Mouse (Mus musculus) activated CD4-positive, CD25-positive, alpha-beta regulatory T cell, adult 9 weeks (primary cell): ENCODE results near the gene Thbs3. TPM values are rescaled to one million over a fixed set of nuclear protein-coding genes. Genes with fewer than 3 reads are reported as not detected.

Experiments
- polyA plus RNA-seq: library from polyadenylated mRNA; unstranded; fragments of 100-300 nt; shearing (Covaris generic); gene quantifications from one replicate; pipeline ENCODE4 v1.2.1, GENCODE M21; 2017

Gene Thbs3
- polyA plus RNA-seq = 2.8 TPM

DNA sequence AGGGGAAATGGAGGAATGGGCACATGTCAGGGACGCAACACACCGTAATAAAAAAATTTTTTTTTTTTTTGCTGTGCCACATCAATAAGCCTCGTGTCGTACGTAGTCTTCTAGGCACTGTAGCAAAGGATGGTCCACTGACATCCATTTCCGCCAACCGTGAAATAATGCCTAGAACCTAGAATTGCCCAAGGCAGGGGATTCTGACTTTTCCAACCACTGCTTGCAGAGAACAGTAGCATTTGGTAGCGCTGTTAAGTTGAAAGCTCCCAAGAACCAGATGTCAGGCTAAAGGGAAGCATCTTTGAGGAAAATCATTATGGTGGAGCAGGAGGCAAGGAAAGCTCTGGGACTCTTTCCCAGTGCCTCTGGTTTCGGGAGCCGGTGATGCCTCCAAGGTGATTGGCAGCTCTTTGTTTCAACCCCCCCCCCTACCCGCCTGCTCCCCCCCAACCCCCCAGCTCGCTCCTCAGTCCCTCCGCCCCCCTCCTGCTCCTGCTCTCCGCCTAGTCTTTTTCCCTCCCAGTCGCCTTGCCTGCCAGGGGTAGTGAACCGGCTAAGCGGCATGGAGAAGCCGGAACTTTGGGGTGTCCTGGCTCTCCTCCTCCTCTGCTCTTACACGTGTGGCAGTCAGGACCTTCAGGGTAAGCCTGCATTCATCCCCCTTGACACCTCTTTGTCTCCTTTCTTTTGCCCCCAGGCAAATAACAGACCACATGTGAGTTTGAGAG lies at the start of gene Thbs3:
TSS of gene Thbs3 (plus strand) at position 500 of the 731 bp plus-strand sequence.

DNA sequence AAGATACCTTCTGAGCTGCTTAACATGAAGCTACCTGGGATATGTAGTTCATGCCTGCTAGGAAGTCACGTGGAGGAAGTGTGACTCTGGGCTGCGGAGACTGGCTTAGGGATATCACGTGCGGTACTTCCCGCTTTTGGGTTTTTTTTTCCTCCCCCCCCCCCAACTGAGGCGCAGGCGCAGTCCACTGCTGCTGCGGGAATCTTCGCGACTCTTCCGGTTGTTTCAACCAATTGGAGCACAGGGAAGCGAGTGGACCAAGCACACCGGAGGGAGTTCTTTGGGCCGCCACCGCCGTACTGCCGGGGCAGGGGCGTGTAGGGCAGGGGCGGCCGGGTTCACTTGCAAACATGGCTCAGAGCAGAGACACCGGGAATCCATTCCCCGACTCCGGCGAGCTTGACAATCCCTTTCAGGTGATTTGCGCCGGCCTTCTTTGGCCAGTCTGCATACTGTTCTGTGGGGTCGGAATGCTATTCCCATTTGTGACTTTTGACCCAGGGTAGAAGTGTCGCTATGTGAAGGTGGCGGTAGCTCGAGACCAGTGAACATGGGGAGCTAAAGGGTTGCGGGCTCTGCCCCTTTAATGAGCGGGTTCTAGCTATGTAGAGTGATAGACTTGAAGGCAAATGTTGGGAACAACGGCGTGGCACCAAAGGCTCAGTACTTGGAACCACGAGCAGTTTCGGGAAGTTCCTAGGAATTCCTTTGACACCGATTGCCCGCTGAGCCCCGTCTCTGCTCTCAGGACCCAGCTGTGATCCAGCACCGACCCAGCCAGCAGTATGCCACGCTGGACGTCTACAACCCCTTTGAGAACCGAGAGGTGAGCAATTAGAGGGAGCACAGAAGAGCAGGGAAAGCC lies 37.5 kb upstream of the Thbs3 start, which contains the start of gene Scamp3:
TSS of gene Scamp3 (plus strand) at position 232 of the 865 bp plus-strand sequence.

DNA sequence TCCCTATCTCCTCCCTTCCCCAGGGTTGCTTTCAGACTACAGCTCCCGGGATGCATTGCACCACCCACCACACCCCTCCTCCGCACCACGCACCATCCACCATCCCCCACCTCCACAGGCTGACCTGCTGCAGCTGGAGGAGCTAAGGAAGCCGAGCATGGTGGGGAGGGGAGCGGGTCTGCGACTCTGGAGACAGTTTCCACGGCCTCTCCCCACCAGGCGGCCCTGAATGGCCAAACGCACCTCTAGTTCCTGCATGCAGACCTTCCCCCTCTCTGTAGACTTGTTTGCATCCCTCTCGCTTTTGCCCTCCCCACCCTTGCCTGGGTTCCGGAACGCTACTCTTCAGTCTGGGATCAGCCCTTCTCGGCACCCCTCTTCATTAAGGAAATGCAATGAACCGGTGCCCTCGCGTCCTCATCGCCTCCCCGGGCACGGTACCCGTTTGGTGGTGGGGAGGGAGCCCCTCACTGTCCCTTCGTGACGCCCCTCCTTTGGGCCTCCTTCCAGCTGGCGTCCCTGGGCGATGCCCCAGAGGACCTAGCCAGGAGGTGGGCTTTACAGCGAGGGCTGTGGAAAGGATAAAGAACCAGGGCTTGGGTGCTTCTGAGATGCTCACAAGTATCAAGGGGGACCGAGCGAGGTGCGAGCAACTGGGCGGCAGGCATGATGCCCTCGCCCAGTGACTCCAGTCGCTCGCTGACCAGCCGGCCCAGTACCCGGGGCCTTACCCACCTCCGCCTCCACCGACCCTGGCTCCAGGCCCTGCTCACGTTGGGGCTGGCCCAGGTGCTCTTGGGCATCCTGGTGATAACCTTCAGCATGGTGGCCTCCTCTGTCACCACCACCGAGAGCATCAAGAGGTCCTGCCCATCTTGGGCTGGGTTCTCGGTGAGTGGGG lies 31.7 kb upstream of the Thbs3 start, which contains the start of gene Fam189b:
TSS of gene Fam189b (plus strand) at position 86 of the 901 bp plus-strand sequence.

DNA sequence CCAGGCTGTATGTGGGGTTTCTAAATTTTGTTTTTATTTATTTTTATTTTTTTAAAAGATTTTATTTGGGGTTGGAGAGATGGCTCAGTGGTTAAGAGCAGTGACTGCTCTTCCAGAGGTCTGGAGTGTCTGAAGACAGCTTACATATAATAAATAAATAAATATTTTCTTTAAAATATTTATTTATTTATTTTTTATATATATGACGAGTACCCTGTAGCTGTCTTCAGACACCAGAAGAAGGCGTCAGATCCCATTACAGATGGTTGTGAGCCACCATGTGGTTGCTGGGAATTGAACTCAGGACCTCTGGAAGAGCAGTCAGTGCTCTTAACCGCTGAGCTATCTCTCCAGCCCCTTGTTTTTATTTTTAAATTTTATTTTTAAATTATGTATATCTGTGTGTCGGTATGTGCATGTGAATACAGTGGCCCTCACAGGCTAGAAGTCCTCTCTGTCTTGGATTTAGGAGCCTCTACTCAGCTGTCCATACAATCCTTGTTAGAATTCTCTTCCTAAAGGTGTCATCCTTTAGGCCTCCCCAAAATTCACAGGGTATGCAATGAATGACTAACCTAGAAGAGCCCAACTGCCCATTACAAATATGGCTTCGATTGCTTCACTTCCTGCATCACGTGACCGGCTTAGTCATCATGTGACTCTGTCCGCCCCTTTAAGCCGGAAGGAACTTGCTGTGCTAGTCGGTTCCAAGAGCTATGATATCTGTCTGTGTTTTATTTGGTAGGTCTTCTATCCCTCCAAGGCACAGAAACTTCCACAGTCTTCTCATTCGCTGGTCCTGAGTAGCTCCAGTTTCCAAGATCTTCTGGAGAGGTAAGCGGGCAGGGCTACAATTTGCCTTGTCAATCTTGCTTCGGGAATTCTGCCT lies 12.5 kb upstream of the Thbs3 start, which contains the start of gene Gba:
TSS of gene Gba (plus strand) at position 676 of the 889 bp plus-strand sequence.

DNA sequence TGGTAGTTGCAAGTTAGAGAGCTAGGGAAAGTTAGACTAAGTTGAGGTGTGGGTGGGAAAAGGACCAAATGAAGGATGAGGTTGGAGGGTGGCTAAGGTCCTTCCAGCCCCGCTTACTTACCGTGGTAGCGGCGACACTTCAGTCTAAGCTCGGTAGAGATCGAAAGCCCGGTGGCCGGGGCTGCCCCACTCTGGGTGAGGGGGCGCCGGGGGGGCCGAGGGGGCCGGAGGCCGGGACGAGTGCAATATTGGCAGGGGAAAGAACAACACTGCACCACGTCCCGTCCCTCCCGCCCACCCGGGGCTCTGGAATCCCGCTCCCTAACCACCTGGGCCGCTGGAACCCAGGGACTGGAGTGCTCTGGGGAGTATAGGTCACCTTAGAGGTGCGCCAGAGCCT lies 11.9 kb downstream of the Thbs3 start, which contains the start of gene Mtx1:
TSS of gene Mtx1 (minus strand) at position 189 of the 400 bp plus-strand sequence.

DNA sequence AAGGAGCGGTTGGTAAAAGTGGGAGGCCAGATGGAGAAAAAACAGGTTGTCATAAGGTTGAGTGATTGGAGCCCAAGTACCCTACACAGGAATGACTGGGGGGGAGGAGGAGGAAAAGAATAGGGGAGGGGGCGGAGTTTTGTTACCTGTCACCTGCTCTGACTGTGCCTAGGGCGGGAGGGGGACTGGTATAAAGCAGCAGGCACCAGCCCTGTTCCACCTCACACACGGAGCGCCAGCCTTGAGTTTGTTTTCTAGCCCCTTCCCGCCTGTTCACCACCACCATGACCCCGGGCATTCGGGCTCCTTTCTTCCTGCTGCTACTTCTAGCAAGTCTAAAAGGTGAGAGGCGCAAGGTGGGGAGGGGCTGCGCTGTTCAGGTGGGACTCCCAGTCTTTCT lies 13.9 kb downstream of the Thbs3 start, which contains the start of gene Muc1:
TSS of gene Muc1 (plus strand) at position 222 of the 400 bp plus-strand sequence.

DNA sequence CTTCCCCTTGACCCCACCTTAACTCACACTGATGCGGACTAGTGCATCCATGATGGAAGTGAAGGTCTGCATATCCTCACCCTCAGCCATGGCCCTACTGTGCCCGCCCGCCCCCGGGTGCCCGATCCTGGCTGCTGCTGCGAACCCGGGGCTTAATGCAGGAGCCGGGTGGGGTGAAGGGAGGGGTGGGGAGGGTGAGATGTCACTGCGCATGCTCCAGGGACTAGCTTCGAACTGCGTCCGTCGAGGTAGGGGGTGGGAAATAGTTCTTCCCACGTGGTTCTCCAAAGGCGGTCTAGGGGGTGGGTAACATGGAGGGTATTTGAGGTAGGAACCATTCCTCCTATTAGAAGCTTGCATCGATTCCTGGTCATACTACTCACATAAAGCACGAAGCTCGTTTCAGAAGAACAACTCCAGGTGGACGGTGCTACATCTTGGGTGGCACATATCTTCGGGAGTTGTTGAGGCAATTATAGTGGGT lies 30.8 kb downstream of the Thbs3 start, which contains the start of gene Krtcap2:
TSS of gene Krtcap2 (plus strand) at position 279 of the 484 bp plus-strand sequence.

DNA sequence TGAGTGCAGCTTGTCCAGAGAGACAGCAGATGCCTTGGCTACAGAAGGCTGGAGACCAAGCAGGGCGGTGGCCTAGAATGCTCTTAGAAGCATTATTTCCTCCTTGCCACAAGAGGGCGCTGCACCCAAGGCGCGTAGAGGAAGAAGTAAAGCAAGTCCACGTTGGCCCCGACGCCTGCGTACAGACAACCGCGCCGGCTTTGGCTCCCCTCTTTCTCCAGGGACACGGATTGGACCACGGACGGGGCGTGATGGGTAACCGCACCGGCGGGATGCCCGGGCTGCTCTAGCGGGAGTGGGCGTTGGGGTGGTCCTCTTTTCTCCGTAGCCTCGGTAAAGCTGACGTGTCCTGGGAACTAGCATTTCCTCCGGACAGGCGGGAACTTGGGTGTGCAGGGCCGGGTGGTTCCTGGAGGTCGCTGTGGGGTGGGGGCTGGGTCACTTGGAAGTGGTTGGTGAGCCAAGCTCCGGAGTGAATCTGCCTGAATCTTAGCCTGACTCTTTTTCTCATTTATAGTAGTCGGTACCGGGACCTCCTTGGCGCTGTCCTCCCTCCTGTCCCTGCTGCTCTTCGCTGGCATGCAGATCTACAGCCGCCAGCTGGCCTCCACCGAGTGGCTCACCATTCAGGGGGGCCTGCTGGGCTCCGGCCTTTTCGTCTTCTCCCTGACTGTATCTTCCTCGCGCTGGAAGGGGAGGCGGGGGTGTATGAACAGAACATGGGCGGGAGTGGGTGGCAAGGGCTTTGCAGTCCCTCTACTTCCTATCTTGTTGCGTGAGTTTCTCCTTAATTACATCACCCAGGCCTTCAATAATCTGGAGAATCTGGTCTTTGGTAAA lies 31.5 kb downstream of the Thbs3 start, which contains the start of gene Trim46:
TSS of gene Trim46 (minus strand) at position 49 of the 840 bp plus-strand sequence.

DNA sequence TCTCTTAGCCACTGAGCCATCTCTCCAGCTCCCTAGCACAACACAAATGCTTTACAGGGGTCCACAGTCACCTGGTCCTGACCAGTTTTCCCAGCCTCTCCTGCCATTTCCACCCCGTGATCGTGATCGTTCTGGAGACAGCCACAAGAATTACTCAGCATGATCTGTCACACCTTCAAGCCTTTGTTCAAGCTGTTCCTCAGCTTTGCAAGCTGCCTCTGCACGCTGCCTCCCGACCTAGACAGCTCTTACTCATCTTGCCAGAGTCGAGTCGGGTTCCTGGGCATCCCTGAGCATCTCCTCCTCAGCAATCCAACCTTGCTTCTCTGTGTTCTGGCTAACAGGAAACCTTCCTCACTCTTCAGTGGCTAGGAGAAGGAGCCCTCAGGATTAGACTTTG lies 44.1 kb downstream of the Thbs3 start, which contains the start of gene Dpm3:
TSS of gene Dpm3 (plus strand) at position 283 of the 400 bp plus-strand sequence.

DNA sequence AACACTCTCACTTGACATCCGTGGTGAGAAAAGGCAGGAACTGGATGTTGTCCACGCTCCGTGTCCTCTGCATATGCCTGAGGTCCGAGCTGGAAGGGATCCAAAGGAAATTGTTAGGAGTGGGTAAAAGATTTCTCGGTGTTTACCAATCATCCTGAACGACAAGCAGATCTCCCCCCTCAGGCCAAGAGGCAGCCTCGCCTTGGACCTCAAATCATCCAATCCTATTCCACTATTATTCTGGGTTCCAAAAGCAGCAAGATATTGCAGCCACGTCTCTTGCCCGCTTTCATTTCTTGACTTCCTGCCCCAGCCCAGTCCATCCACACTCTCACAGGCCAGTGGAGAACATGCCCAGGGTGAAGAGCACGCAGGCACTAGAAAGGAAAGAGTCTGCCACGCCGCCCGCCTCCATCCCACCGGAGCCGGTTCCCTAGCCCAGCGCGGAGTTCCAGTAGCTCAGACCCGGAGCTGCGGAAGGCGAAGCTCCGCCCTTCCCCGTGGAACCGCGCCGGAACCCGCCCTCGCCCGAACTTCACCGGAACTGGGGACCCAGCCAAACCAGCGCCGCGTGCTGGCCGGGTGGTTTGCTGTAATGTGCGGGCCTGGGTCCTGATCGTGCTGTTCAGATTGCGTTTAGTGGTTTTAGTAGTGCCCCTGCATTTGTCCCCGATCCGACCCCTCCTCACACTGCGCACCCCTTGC lies 55.2 kb downstream of the Thbs3 start, which contains the start of gene Slc50a1:
TSS of gene Slc50a1 (minus strand) at position 520 of the 705 bp plus-strand sequence.

Other genes with a start within 250 kb of the Thbs3 start
- 49.9 TPM for gene Rusc1, start 121.9 kb upstream of the Thbs3 start, polyA plus RNA-seq
- not detected for gene Gm43738, start 114.1 kb upstream of the Thbs3 start, polyA plus RNA-seq
- 102 TPM for gene Fdps, start 113.2 kb upstream of the Thbs3 start, polyA plus RNA-seq
- not detected for gene Pklr, start 79.0 kb upstream of the Thbs3 start, polyA plus RNA-seq
- 0.73 TPM for gene Hcn3, start 55.0 kb upstream of the Thbs3 start, polyA plus RNA-seq
- gene Clk2, start 50.4 kb upstream of the Thbs3 start, polyA plus RNA-seq = 36.9 TPM
- 291 TPM for gene Scamp3, start 37.7 kb upstream of the Thbs3 start, polyA plus RNA-seq
- 230 TPM for gene Fam189b, start 32.0 kb upstream of the Thbs3 start, polyA plus RNA-seq
- 139 TPM for gene Gba, start 12.3 kb upstream of the Thbs3 start, polyA plus RNA-seq
- 120 TPM for gene Mtx1, start 11.9 kb downstream of the Thbs3 start, polyA plus RNA-seq
- 2.7 TPM for gene Muc1, start 13.9 kb downstream of the Thbs3 start, polyA plus RNA-seq
- 285 TPM for gene Krtcap2, start 30.8 kb downstream of the Thbs3 start, polyA plus RNA-seq
- gene Trim46, start 31.1 kb downstream of the Thbs3 start, polyA plus RNA-seq = 5.0 TPM
- 99.0 TPM for gene Dpm3, start 44.2 kb downstream of the Thbs3 start, polyA plus RNA-seq
- gene Slc50a1, start 55.4 kb downstream of the Thbs3 start, polyA plus RNA-seq = 249 TPM
- gene Efna1, start 66.0 kb downstream of the Thbs3 start, polyA plus RNA-seq = not detected
- not detected for gene Efna3, start 107.8 kb downstream of the Thbs3 start, polyA plus RNA-seq
- gene Efna4, start 122.8 kb downstream of the Thbs3 start, polyA plus RNA-seq = 0.62 TPM
- 14.5 TPM for gene Adam15, start 134.8 kb downstream of the Thbs3 start, polyA plus RNA-seq
- gene Dcst2, start 146.8 kb downstream of the Thbs3 start, polyA plus RNA-seq = 0.28 TPM
- 0.27 TPM for gene Dcst1, start 150.1 kb downstream of the Thbs3 start, polyA plus RNA-seq
- gene Zbtb7b, start 179.6 kb downstream of the Thbs3 start, polyA plus RNA-seq = 74.9 TPM
- not detected for gene Lenep, start 187.6 kb downstream of the Thbs3 start, polyA plus RNA-seq
- 66.1 TPM for gene Flad1, start 196.7 kb downstream of the Thbs3 start, polyA plus RNA-seq
- gene Cks1b, start 203.2 kb downstream of the Thbs3 start, polyA plus RNA-seq = 29.8 TPM
- 86.1 TPM for gene Shc1, start 203.3 kb downstream of the Thbs3 start, polyA plus RNA-seq
- gene Pygo2, start 215.0 kb downstream of the Thbs3 start, polyA plus RNA-seq = 31.5 TPM
- gene Pbxip1, start 221.5 kb downstream of the Thbs3 start, polyA plus RNA-seq = 176 TPM
- gene Pmvk, start 239.4 kb downstream of the Thbs3 start, polyA plus RNA-seq = 22.6 TPM